Comparison of ENCODE assay signal across 22 mouse cellular contexts in genomic region chr7:101369666-101370065, GRCm38 (mm10). TPM values are rescaled to one million over a fixed set of nuclear protein-coding genes. Genes with fewer than 3 reads are reported as not detected.
"Had no signal": no experiment of that assay in that cellular context is flagged by ENCODE, and none has a peak within 500 bp of the region (broad histone marks: within the 10 kb centered on the region; RNA-seq: fewer than 3 reads in every experiment).

No protein-coding gene starts in this region.

- H3K4me1 ChIP-seq: lung, embryonic 15.5 days; midbrain, embryonic 10.5 days; neural tube, embryonic 13.5 days had no signal

- H3K27ac ChIP-seq: liver, embryonic 13.5 days; liver, embryonic 15.5 days; lung, embryonic 15.5 days; midbrain, embryonic 10.5 days; midbrain, embryonic 13.5 days; midbrain, embryonic 15.5 days; neural tube, embryonic 13.5 days; neural tube, embryonic 15.5 days had no signal

- H3K4me3 ChIP-seq: liver, embryonic 13.5 days; liver, embryonic 15.5 days; lung, embryonic 15.5 days; midbrain, embryonic 10.5 days; midbrain, embryonic 13.5 days; midbrain, embryonic 15.5 days; myocyte; neural tube, embryonic 13.5 days; neural tube, embryonic 15.5 days had no signal

- ATAC-seq: liver, postnatal 0 days; lung, postnatal 0 days; midbrain, embryonic 13.5 days; midbrain, embryonic 15.5 days had no signal

- H3K36me3 ChIP-seq: lung, embryonic 15.5 days; midbrain, embryonic 10.5 days; midbrain, embryonic 13.5 days; midbrain, embryonic 15.5 days; neural tube, embryonic 13.5 days; neural tube, embryonic 15.5 days had no signal

- DNase-seq: liver, embryonic 13.5 days; liver, postnatal 0 days; lung, adult 2 months; lung, postnatal 4 days; right cerebral cortex, postnatal 14 days; spleen, adult 18-20 months; thymus, adult 18-20 months; thymus, postnatal 14 days; thymus, postnatal 36 days had no signal

- H3K9ac ChIP-seq: liver, embryonic 13.5 days; liver, embryonic 15.5 days; liver, postnatal 0 days; lung, embryonic 15.5 days; midbrain, embryonic 13.5 days; midbrain, embryonic 15.5 days; neural tube, embryonic 13.5 days; neural tube, embryonic 15.5 days had no signal

- H3K4me2 ChIP-seq: liver, embryonic 11.5 days; liver, embryonic 13.5 days; liver, embryonic 15.5 days; lung, embryonic 15.5 days; midbrain, embryonic 13.5 days; midbrain, embryonic 15.5 days; neural tube, embryonic 13.5 days; neural tube, embryonic 15.5 days had no signal

- H3K27me3 ChIP-seq: liver, embryonic 13.5 days; liver, embryonic 15.5 days; lung, embryonic 15.5 days; midbrain, embryonic 13.5 days; midbrain, embryonic 15.5 days; neural tube, embryonic 13.5 days; neural tube, embryonic 15.5 days had no signal

- H3K9me3 ChIP-seq: liver, embryonic 13.5 days; liver, embryonic 15.5 days; lung, embryonic 15.5 days; midbrain, embryonic 10.5 days; midbrain, embryonic 13.5 days; midbrain, embryonic 15.5 days; neural tube, embryonic 13.5 days; neural tube, embryonic 15.5 days had no signal

RNA-seq across cellular contexts. Expression of gene Gm45837, which starts 41.0 kb away (rescaled TPM):
- total RNA-seq: megakaryocyte-erythroid progenitor cell, adult 5-6 weeks had no signal
- polyA plus RNA-seq: liver, embryonic 11.5 days; liver, embryonic 15.5 days; liver, postnatal 0 days; midbrain, embryonic 13.5 days; midbrain, embryonic 15.5 days; neural tube, embryonic 11.5 days; neural tube, embryonic 13.5 days; thymus, postnatal 0 days had no signal
